Mouse (Mus musculus) kidney, adult 2 months (tissue): ENCODE results near the gene Atp6v0d1. TPM values are rescaled to one million over a fixed set of nuclear protein-coding genes. Genes with fewer than 3 reads are reported as not detected.

ENCODE experiments used
- DNase-seq: peaks from one replicate; pipeline ENCODE4 v3.0.0; 2021
- H3K27ac ChIP-seq: fragments of 200-500 bp; 2 replicates; pipeline ENCODE4 v1.5.1; 2012; ENCODE audit warnings: low read depth, low read length, control low read depth, inconsistent platforms; ENCODE audit not compliant: insufficient read depth
- H3K27me3 ChIP-seq: fragments of 200-500 bp; replicated peaks from 2 replicates; pipeline ENCODE4 v1.6.1; 2012; ENCODE audit warnings: mild to moderate bottlenecking, moderate library complexity, low read length, inconsistent platforms; ENCODE audit not compliant: control insufficient read depth, insufficient read depth
- H3K36me3 ChIP-seq: fragments of 200-500 bp; 2 replicates; pipeline ENCODE4 v1.6.1; 2012; ENCODE audit warnings: mild to moderate bottlenecking, moderate library complexity, low read length, inconsistent platforms; ENCODE audit not compliant: control insufficient read depth, insufficient read depth
- H3K4me1 ChIP-seq: fragments of 200-500 bp; 2 replicates; pipeline ENCODE4 v1.6.1; 2011; ENCODE audit warnings: low read length; ENCODE audit not compliant: control insufficient read depth, insufficient read depth
- H3K4me3 ChIP-seq: fragments of 200-500 bp; 2 replicates; pipeline ENCODE4 v1.5.1; 2011; ENCODE audit warnings: mild to moderate bottlenecking, low read depth, low read length, control low read depth; ENCODE audit not compliant: insufficient read depth
- CTCF ChIP-seq: fragments of 200-500 bp; conservative IDR thresholded peaks from 2 replicates; pipeline ENCODE4 v1.5.1; 2011; ENCODE audit warnings: low read depth, mild to moderate bottlenecking, control low read depth, low read length, moderate library complexity, mixed read lengths; ENCODE audit not compliant: insufficient read depth, insufficient read length
- POLR2A ChIP-seq: fragments of 200-500 bp; IDR thresholded peaks from one replicate; pipeline ENCODE4 v1.6.1; 2011; ENCODE audit warnings: low read depth, low read length, control low read depth
- WGBS: fragments of 180-500 bp; shearing (Covaris S2); methylation state at CpG from one replicate; pipeline ENCODE4 v1.1.7; 2018; 5-methylcytosine and 5-hydroxymethylcytosine counted together
- polyA plus RNA-seq: library from polyadenylated mRNA; depleted of rRNA; stranded (reverse); fragments of >200 nt; gene quantifications from 2 replicates; pipeline ENCODE4 v1.2.3, GENCODE M21; 2012

Atp6v0d1 gene
- polyA plus RNA-seq, 1 experiment: 182 TPM

DNA sequence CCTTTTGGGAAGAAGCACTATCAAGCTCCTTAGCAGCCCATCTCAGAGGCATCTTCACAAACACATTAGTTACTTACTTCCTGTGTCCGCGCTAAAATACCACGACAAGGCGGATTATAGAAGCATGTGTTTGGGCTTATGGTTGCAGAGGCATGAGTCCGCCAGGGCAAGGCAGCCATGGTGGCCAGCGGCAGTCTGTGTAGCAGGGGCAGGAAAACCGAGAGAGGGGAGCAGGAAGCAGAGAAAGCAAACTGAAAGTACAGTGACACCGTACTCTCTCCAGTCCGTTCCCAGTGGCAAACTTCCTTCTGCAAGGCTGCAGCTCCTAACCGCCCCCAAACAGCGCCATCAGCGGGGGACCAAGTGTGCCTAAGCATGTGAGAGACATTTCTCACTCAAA lies 66.1 kb downstream of the Atp6v0d1 start:
- Histone ChIP-seq H3K4me3 (peak overlapping the region; percentile 43), H3K36me3 (no peaks in the 10 kb centered on the region), H3K4me1 (peaks cover 9% of the 10 kb centered on the region), H3K27me3 (no peaks in the 10 kb centered on the region), H3K27ac (no peak overlapping the region)
- TF ChIP-seq POLR2A: no peak
- no peak for TF ChIP-seq CTCF
- no peak for DNase-seq
- 78% methylated on average over 12 of the region's 12 CpGs for WGBS

DNA sequence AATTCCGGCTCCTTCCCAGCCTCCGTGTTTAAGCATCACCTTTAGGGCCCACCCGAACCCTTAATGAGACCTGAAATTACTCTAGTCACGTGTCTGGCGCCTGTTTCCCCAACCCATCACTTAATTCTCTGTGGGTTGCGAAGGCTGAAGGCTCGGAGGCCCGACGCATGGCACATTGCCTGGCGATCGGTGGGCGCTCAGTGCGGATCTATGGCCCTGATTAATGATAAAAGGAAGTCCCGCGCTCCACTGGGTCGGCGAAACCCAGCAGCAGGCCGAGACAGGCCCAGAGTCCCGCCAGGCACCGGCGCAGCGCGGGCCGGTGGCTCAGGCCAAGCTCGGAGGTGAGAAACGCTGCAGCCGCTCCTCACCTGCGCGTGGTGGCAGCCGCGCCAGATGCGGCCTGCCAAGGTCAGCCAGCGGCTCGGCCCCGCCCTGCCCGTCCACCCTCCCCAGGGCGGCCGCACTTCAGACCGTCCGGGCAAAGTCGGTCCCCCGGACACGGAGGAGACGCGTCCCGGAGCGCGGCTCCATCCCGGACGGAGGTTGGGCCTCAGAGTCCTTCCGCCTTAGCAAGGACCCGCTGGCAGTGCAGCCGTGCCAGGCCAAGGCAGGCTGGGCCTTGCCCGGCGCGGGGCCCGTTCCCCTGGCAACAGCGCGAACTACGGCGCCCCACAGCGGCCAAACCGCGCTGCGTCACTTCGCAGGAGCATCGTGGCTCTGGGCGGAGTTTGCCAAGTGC lies 69.2 kb downstream of the Atp6v0d1 start, which contains the start of gene Zdhhc1:
Gene Zdhhc1, minus strand, starts transcription at position 464 of the 742 bp plus-strand sequence.
- DNase-seq: peak; percentile 93

DNA sequence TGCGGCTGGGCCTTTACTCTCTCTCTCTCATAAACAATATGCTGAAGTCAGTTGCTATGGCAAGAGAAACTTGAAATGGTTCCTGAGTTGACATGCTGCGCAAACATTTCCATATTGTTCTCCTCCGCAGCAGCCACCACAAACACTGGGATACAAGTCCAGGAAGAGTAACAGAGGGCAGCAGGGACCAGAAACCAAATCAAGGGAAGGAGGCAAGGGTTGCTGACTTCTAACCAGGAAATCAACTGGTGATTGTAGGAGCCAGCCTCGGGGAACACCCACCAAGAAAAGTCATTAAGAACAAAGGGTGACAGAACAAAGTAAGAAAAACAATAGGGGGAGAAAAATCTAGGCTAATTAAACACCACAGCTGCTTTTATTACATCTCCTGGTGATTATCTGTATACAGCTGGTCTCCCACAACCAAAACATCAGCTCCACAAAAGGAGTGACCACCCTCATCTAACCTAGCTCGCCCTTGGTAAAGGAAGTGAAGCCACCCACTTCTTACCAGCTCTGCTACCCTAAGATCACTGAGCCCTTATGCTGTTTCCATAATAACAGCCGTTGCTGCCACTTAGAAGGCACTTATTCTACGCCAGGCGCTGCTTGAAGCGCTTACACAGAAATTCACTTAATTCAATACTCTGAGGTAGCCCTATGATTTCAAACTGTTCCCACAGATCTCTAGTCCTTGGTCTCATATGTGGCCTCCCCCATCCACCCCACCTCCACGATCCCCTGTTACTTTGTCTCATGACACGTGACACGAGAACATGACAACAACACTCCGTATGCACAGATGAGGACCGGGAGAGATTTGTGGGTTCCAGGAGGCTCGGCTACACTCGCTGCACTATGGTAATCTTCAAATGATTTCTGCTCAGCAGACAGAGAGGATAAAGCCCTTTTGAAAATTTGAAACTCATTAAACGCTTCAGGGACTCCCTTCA lies 70.2 kb downstream of the Atp6v0d1 start:
- 49% methylated on average over 17 of the region's 17 CpGs for WGBS
- H3K27me3 ChIP-seq: no peaks in the 10 kb centered on the region
- H3K36me3 ChIP-seq: no peaks in the 10 kb centered on the region

More for the DNA sequence above, 69.2 kb downstream of the Atp6v0d1 start, which contains the start of gene Zdhhc1:
- TF ChIP-seq POLR2A (peak; percentile 41), CTCF (peak; percentile 51)
- peaks cover 9% of the 10 kb centered on the region for H3K4me1 ChIP-seq
- no peaks in the 10 kb centered on the region for H3K36me3 ChIP-seq
- peak within 1 kb of the TSS; percentile 85 for H3K4me3 ChIP-seq
- peak within 1 kb of the TSS; percentile 78 for H3K27ac ChIP-seq
- 1% methylated on average over 67 of the region's 68 CpGs for WGBS
- H3K27me3 ChIP-seq: no peaks in the 10 kb centered on the region

DNA sequence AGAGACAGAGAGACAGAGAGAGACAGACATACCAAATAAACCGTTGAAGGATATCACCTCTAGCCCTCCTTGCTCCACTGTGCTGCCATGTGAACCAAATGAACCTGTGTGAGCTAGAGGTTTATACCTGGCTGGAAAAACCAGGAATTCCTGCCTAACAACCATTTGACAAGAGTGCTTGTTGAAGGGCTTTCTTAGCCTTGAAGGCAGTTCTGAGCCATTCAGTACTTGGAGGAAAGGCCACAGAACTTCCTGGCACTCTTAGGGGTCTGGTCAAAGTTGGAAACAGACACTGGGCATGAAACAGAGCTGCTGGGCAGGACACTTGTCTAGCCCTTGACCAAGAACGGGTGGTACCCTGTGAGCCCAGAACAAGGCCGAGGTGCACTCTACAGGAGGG lies 71.3 kb downstream of the Atp6v0d1 start:
- Histone ChIP-seq H3K27ac (peak overlapping the region; percentile 86), H3K36me3 (no peaks in the 10 kb centered on the region), H3K4me3 (no peak overlapping the region), H3K4me1 (peaks cover 9% of the 10 kb centered on the region), H3K27me3 (no peaks in the 10 kb centered on the region)
- no peak for TF ChIP-seq POLR2A
- TF ChIP-seq CTCF: no peak
- 65% methylated on average over 3 of the region's 3 CpGs for WGBS
- no peak for DNase-seq

More for the DNA sequence above, 70.2 kb downstream of the Atp6v0d1 start:
- Histone ChIP-seq H3K27ac (peak overlapping the region; percentile 64), H3K4me3 (peak overlapping the region; percentile 12; the same call in 1 of the 2 replicates), H3K4me1 (peaks cover 9% of the 10 kb centered on the region)
- no peak for TF ChIP-seq CTCF
- TF ChIP-seq POLR2A: no peak
- no peak for DNase-seq

DNA sequence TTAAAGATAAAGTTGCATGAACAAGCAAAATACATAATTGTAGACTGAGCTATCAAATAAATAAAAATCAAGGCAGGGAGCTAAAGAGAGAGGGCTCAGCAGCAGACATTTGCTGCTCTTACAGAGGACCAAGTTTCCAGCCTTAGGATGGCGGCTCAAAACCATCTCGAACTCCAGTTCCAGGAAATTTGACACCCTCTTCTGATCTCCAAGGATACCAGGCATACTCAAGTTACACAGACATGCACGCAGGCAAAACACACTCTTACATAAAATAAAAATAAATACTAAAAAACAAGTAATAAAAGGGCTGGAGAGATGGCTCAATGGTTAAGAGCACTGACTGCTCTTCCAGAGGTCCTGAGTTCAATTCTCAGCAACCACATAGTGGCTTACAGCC lies 72.4 kb downstream of the Atp6v0d1 start:
- Histone ChIP-seq H3K4me3 (no peak overlapping the region), H3K36me3 (no peaks in the 10 kb centered on the region), H3K4me1 (peaks cover 9% of the 10 kb centered on the region), H3K27ac (no peak overlapping the region), H3K27me3 (no peaks in the 10 kb centered on the region)
- no peak for DNase-seq
- no peak for TF ChIP-seq CTCF
- no peak for TF ChIP-seq POLR2A
- 45% methylated on average over 3 of the region's 3 CpGs for WGBS

DNA sequence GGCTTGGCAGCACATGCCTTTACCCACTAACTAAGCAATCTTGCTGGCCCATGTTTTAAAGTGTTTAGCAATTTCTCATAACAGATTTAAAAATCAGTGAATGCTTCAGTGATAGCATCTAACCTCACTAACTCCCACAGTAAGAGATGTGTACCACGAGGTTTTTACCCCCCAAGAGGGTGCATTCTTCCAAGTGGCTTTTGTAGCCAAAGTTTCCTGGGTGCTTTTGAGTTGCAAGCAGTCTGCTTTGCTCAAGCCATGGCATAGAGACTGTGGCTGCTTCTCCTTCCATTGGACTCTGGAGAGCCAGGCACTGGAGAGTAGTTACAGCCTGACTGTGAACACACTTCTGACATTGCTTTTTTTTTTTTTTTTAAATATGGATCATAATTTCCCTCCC lies 76.6 kb downstream of the Atp6v0d1 start:
- no peak overlapping the region for H3K27ac ChIP-seq
- H3K4me1 ChIP-seq: 0 out of 2 replicates have a peak, but pooled peaks cover 3% of the 10 kb centered on the region
- no peaks in the 10 kb centered on the region for H3K36me3 ChIP-seq
- H3K4me3 ChIP-seq: no peak overlapping the region
- no peak for TF ChIP-seq POLR2A
- no peak for TF ChIP-seq CTCF
- H3K27me3 ChIP-seq: no peaks in the 10 kb centered on the region
- no peak for DNase-seq
- WGBS: 53% methylated on average over 1 of the region's 1 CpGs
